Mouse (Mus musculus): Measurements from ENCODE around the gene Unc5b. TPM values are rescaled to one million over a fixed set of nuclear protein-coding genes. Genes with fewer than 3 reads are reported as not detected.

The Unc5b gene
- total and polyA plus RNA-seq, 2 experiments from 2014 or later, result 1.1 to 17.1 TPM

- ATAC-seq (ENCODE audit: low FRiP score) (no peak), DNase-seq (ENCODE audit: low spot score) (no peak)
- no peak overlapping the region for H3K9ac ChIP-seq (replicated peaks; ENCODE audit: low read length, poor library complexity, severe bottlenecking)
- H3K9me3 ChIP-seq (ENCODE audit: low read length), result no peaks in the 10 kb centered on the region
- no peak overlapping the region for H3K27ac ChIP-seq (ENCODE audit: low read depth, low read length)
- no peaks in the 10 kb centered on the region for H3K36me3 ChIP-seq (ENCODE audit: insufficient read depth, low read length)
- H3K4me2 ChIP-seq (ENCODE audit: low read depth, low read length, poor library complexity, severe bottlenecking), result no peak overlapping the region
- no peak overlapping the region for H3K4me3 ChIP-seq (ENCODE audit: low read depth, low read length)
- no peak for TF ChIP-seq CTCF (IDR thresholded peaks at IDR 0.05)
- no peaks in the 10 kb centered on the region for H3K27me3 ChIP-seq (ENCODE audit: insufficient read depth, low read length)
- 93% methylated on average over 7 of the region's 7 CpGs for WGBS
- peaks cover 6% of the 10 kb centered on the region; the same call in 1 of the 2 replicates for H3K4me1 ChIP-seq (ENCODE audit: insufficient read depth, low read length)
These were observed 12.7 kb downstream of the Unc5b start for GRCm38 (mm10) chr10:60818708-60819107.

DNA sequence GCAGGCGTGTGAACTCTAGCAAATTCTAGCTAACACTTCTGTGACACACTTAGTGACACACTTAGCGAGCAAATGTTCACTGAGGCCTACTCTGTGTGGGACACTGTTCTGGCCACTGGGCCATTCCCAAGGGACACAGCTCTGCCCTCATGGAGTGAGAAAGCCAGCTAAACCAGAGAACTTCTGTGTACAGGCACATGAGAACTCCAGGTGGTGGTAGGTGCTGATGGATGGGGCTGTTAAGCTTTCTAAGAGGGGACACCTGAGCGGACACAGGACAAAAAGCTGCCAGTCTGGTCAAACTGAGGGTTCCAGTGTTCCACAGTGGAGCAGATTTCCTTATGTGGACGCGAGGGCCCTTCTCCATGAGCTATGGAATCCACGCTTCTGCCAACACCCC is 13.5 kb downstream of the Unc5b start:
- WGBS, result 95% methylated on average over 6 of the region's 6 CpGs
- no peak overlapping the region for H3K9ac ChIP-seq (replicated peaks; ENCODE audit: low read length, poor library complexity, severe bottlenecking)
- ATAC-seq (ENCODE audit: low FRiP score) (no peak), DNase-seq (ENCODE audit: low spot score) (no peak)
- H3K27ac ChIP-seq (ENCODE audit: low read depth, low read length), result no peak overlapping the region
- no peaks in the 10 kb centered on the region for H3K27me3 ChIP-seq (ENCODE audit: insufficient read depth, low read length)
- H3K4me2 ChIP-seq (ENCODE audit: low read depth, low read length, poor library complexity, severe bottlenecking), result no peak overlapping the region
- no peaks in the 10 kb centered on the region for H3K9me3 ChIP-seq (ENCODE audit: low read length)
- no peak overlapping the region for H3K4me3 ChIP-seq (ENCODE audit: low read depth, low read length)
- peaks cover 6% of the 10 kb centered on the region; the same call in 1 of the 2 replicates for H3K4me1 ChIP-seq (ENCODE audit: insufficient read depth, low read length)
- no peak for TF ChIP-seq CTCF (IDR thresholded peaks at IDR 0.05)
- H3K36me3 ChIP-seq (ENCODE audit: insufficient read depth, low read length), result no peaks in the 10 kb centered on the region

- Histone ChIP-seq H3K4me1 (ENCODE audit: insufficient read depth, low read length) (peaks cover 6% of the 10 kb centered on the region; the same call in 1 of the 2 replicates), H3K4me2 (ENCODE audit: low read depth, low read length, poor library complexity, severe bottlenecking) (no peak overlapping the region), H3K27me3 (ENCODE audit: insufficient read depth, low read length) (no peaks in the 10 kb centered on the region), H3K9me3 (ENCODE audit: low read length) (no peaks in the 10 kb centered on the region), H3K4me3 (ENCODE audit: low read depth, low read length) (no peak overlapping the region), H3K27ac (ENCODE audit: low read depth, low read length) (no peak overlapping the region), H3K9ac (replicated peaks; ENCODE audit: low read length, poor library complexity, severe bottlenecking) (no peak overlapping the region), H3K36me3 (ENCODE audit: insufficient read depth, low read length) (no peaks in the 10 kb centered on the region)
- WGBS, result 52% methylated on average over 14 of the region's 14 CpGs
- TF ChIP-seq CTCF (IDR thresholded peaks at IDR 0.05), result no peak
- DNase-seq (ENCODE audit: low spot score) (peak; percentile 82), ATAC-seq (ENCODE audit: low FRiP score) (peak; percentile 28; the same call in 1 of the 2 replicates)
These were observed 14.3 kb downstream of the Unc5b start for GRCm38 (mm10) chr10:60816872-60817648.

DNA sequence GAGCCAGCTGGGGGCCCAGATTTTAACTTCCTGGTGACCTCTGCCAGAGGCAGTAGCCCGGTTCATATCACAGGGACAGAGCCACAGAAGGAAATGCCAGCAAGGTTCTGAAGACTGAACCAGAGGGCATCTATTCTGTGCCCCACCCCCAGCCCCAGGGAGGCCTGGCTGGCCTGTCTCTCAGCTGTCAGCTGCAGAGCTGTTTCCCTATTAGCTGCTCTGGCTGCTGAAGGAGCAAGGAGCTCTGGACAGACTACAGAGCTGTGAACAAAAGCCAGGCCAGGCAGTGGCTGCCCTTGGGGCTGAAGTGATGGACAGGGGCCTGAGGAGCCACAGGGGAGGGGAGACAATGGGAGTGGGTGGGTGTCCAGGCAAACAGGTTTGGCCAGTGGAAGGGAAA is 15.5 kb downstream of the Unc5b start:
- ATAC-seq (ENCODE audit: low FRiP score) (no peak), DNase-seq (ENCODE audit: low spot score) (peak; percentile 40)
- H3K9me3 ChIP-seq (ENCODE audit: low read length), result no peaks in the 10 kb centered on the region
- H3K4me3 ChIP-seq (ENCODE audit: low read depth, low read length), result no peak overlapping the region
- peaks cover 7% of the 10 kb centered on the region; the same call in 1 of the 2 replicates for H3K27me3 ChIP-seq (ENCODE audit: insufficient read depth, low read length)
- TF ChIP-seq CTCF (IDR thresholded peaks at IDR 0.05), result no peak
- no peak overlapping the region for H3K27ac ChIP-seq (ENCODE audit: low read depth, low read length)
- WGBS, result 14% methylated on average over 1 of the region's 1 CpGs
- no peak overlapping the region for H3K9ac ChIP-seq (replicated peaks; ENCODE audit: low read length, poor library complexity, severe bottlenecking)
- H3K36me3 ChIP-seq (ENCODE audit: insufficient read depth, low read length), result no peaks in the 10 kb centered on the region
- no peak overlapping the region for H3K4me2 ChIP-seq (ENCODE audit: low read depth, low read length, poor library complexity, severe bottlenecking)
- peaks cover 6% of the 10 kb centered on the region; the same call in 1 of the 2 replicates for H3K4me1 ChIP-seq (ENCODE audit: insufficient read depth, low read length)

DNA sequence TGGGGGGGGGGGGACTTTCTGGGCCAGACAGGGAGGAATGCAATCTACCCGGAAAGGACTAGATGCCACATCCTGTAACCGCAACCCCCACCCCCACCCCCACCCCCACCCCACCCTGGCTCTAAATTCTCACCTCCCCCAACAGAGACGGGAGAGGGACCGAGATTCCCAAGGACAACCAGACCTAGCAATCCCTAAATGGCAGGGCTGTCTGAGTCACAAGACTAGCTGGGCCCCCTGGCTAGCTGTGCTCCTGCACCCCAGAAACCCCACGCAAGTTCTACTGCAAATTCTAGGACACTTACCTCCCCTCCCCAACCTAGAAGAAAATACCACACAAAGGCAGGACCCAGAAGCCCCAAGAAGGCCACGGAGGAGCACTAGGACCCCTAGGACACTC is 16.3 kb downstream of the Unc5b start:
- H3K4me3 ChIP-seq (ENCODE audit: low read depth, low read length), result no peak overlapping the region
- peaks cover 6% of the 10 kb centered on the region; the same call in 1 of the 2 replicates for H3K4me1 ChIP-seq (ENCODE audit: insufficient read depth, low read length)
- no peaks in the 10 kb centered on the region for H3K9me3 ChIP-seq (ENCODE audit: low read length)
- H3K9ac ChIP-seq (replicated peaks; ENCODE audit: low read length, poor library complexity, severe bottlenecking), result no peak overlapping the region
- no peak for TF ChIP-seq CTCF (IDR thresholded peaks at IDR 0.05)
- no peak overlapping the region for H3K4me2 ChIP-seq (ENCODE audit: low read depth, low read length, poor library complexity, severe bottlenecking)
- ATAC-seq (ENCODE audit: low FRiP score) (no peak), DNase-seq (ENCODE audit: low spot score) (no peak)
- no peak overlapping the region for H3K27ac ChIP-seq (ENCODE audit: low read depth, low read length)
- WGBS, result 25% methylated on average over 6 of the region's 6 CpGs
- H3K27me3 ChIP-seq (ENCODE audit: insufficient read depth, low read length), result peaks cover 7% of the 10 kb centered on the region; the same call in 1 of the 2 replicates
- H3K36me3 ChIP-seq (ENCODE audit: insufficient read depth, low read length), result no peaks in the 10 kb centered on the region

DNA sequence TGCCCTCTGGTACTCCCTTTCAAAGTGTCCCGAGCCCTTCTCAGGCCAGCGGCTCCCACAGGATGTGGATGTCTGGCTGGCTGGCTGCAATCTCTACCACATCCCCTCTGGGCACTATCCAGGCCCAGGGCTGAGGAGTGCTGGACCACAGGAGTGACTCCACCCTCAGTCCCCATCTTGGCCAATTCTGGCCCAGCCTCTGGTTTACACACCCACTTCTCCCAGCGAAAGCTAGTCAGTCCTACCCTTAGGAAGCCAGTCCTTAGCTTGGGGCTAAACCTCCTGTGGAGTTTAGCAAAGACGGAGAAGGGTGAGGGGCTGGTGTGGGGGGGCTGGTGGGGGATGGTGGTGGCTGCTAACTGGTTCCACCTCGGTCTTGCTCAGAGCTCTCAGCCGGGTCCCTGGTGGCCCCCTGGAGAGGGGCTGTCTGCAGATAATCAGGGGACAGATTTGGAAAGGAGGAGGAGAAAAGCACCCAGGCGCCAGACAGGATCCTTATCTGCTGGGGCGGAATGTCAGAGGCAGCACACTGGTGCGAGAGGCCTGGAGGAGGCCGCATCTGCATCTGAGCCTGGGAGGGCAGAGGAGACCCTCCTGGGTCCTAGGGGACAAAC is 16.8 kb downstream of the Unc5b start:
- WGBS, result 17% methylated on average over 10 of the region's 10 CpGs
- H3K4me1 ChIP-seq (ENCODE audit: insufficient read depth, low read length), result peaks cover 6% of the 10 kb centered on the region; the same call in 1 of the 2 replicates
- no peaks in the 10 kb centered on the region for H3K9me3 ChIP-seq (ENCODE audit: low read length)
- TF ChIP-seq CTCF (IDR thresholded peaks at IDR 0.05), result no peak
- no peak overlapping the region for H3K27ac ChIP-seq (ENCODE audit: low read depth, low read length)
- DNase-seq (ENCODE audit: low spot score) (no peak), ATAC-seq (ENCODE audit: low FRiP score) (no peak)
- no peaks in the 10 kb centered on the region for H3K36me3 ChIP-seq (ENCODE audit: insufficient read depth, low read length)
- H3K27me3 ChIP-seq (ENCODE audit: insufficient read depth, low read length), result peaks cover 7% of the 10 kb centered on the region; the same call in 1 of the 2 replicates
- H3K4me2 ChIP-seq (ENCODE audit: low read depth, low read length, poor library complexity, severe bottlenecking), result no peak overlapping the region
- no peak overlapping the region for H3K4me3 ChIP-seq (ENCODE audit: low read depth, low read length)
- no peak overlapping the region for H3K9ac ChIP-seq (replicated peaks; ENCODE audit: low read length, poor library complexity, severe bottlenecking)
